ENCODE assay signal across 7 mouse cellular contexts in the genomic region with DNA sequence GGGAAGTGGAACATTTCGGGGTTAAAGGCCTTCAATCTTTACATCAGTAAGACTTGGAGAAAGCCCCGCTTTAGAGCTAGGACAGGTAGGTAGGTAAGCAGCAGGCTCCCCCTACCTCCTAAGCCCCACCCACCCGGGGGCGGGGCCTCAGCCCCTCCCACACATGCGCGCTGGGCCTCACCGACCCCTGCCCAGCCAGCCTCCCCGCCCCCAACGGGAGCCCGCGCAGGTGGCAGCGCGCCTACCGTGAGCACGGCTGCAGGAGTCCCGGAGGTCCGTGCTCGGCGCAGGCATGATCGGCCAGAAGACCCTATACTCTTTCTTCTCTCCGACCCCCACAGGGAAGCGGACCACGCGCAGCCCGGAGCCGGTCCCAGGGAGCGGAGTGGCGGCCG. TPM values are rescaled to one million over a fixed set of nuclear protein-coding genes. Genes with fewer than 3 reads are reported as not detected.
DNase-seq lines count a peak whose midpoint lies in the region; ATAC-seq lines count a peak whose summit lies in the region.

Gene Ung, plus strand, starts transcription at position 176 of the 395 bp plus-strand sequence.

- peaks cover 39% of the 10 kb centered on the region for H3K36me3 ChIP-seq in embryonic facial prominence, embryonic 10.5 days (replicated peaks)
- no peaks in the 10 kb centered on the region for H3K36me3 ChIP-seq in limb, embryonic 11.5 days (ENCODE audit: control insufficient read depth, insufficient read depth, low read length)
- peaks cover 6% of the 10 kb centered on the region; the same call in 1 of the 2 replicates for H3K36me3 ChIP-seq in midbrain, embryonic 13.5 days

- intact Hi-C loops in heart, postnatal 14 days (cut with DNase I): no loop called here

- peak within 1 kb of the TSS; percentile 84 for H3K4me2 ChIP-seq in limb, embryonic 11.5 days (ENCODE audit: low read depth, severe bottlenecking)
- peak within 1 kb of the TSS; percentile 98 for H3K4me2 ChIP-seq in midbrain, embryonic 13.5 days (replicated peaks)

- peak; percentile 50 for DNase-seq in Muller cell, postnatal 12 days (ENCODE audit: inconsistent ontology term)
- DNase-seq in embryonic facial prominence, embryonic 10.5 days (ENCODE audit: low spot score): peak; percentile 89
- peak; percentile 37 to 43 for DNase-seq in heart, postnatal 14 days
- DNase-seq in limb, embryonic 11.5 days (ENCODE audit: low spot score): peak; percentile 87
- peak; percentile 72 to 77 for DNase-seq in thymus, postnatal 10 days (ENCODE audit: low spot score in 2 of 2)

- no peaks in the 10 kb centered on the region for H3K27me3 ChIP-seq in embryonic facial prominence, embryonic 10.5 days (replicated peaks; ENCODE audit: low read depth, poor library complexity, severe bottlenecking)
- H3K27me3 ChIP-seq in limb, embryonic 11.5 days (ENCODE audit: control insufficient read depth, insufficient read depth, low read length): no peaks in the 10 kb centered on the region
- H3K27me3 ChIP-seq in midbrain, embryonic 13.5 days: no peaks in the 10 kb centered on the region

- H3K27ac ChIP-seq in embryonic facial prominence, embryonic 10.5 days (replicated peaks): peak within 1 kb of the TSS; percentile 81
- 0 out of 2 replicates have a peak within 1 kb of the TSS, but pooled peaks have one; percentile 30 for H3K27ac ChIP-seq in limb, embryonic 11.5 days (replicated peaks; ENCODE audit: low read depth, low read length)
- 0 out of 2 replicates have a peak within 1 kb of the TSS, but pooled peaks have one; percentile 19 for H3K27ac ChIP-seq in midbrain, embryonic 13.5 days

- peak; percentile 6 for ATAC-seq in CD4-positive, CD25-positive, alpha-beta regulatory T cell, adult 4 months
- peak; percentile 32 for ATAC-seq in limb, embryonic 11.5 days (ENCODE audit: insufficient number of reproducible peaks, low FRiP score, low TSS enrichment, low read depth)
- peak; percentile 41 for ATAC-seq in midbrain, embryonic 13.5 days

- no peaks in the 10 kb centered on the region for H3K9me3 ChIP-seq in embryonic facial prominence, embryonic 10.5 days
- no peaks in the 10 kb centered on the region for H3K9me3 ChIP-seq in limb, embryonic 11.5 days (ENCODE audit: control insufficient read depth, low read length)
- no peaks in the 10 kb centered on the region for H3K9me3 ChIP-seq in midbrain, embryonic 13.5 days

- peaks cover 62% of the 10 kb centered on the region for H3K4me1 ChIP-seq in embryonic facial prominence, embryonic 10.5 days
- H3K4me1 ChIP-seq in limb, embryonic 11.5 days (ENCODE audit: control insufficient read depth, insufficient read depth, low read length): peaks cover 10% of the 10 kb centered on the region
- peaks cover 26% of the 10 kb centered on the region for H3K4me1 ChIP-seq in midbrain, embryonic 13.5 days (replicated peaks)

- under 1% methylated on average over 29 of the region's 29 CpGs for WGBS in embryonic facial prominence, embryonic 10.5 days
- WGBS in limb, embryonic 11.5 days: 1% methylated on average over 27 of the region's 29 CpGs
- WGBS in midbrain, embryonic 13.5 days: 1% methylated on average over 29 of the region's 29 CpGs

- H3K4me3 ChIP-seq in embryonic facial prominence, embryonic 10.5 days: peak within 1 kb of the TSS; percentile 82
- peak within 1 kb of the TSS; percentile 71 for H3K4me3 ChIP-seq in limb, embryonic 11.5 days (ENCODE audit: low read depth, low read length)
- peak within 1 kb of the TSS; percentile 88 for H3K4me3 ChIP-seq in midbrain, embryonic 13.5 days (replicated peaks)

- H3K9ac ChIP-seq in limb, embryonic 11.5 days (ENCODE audit: low read length): peak within 1 kb of the TSS; percentile 70
- H3K9ac ChIP-seq in midbrain, embryonic 13.5 days (replicated peaks): peak within 1 kb of the TSS; percentile 70

RNA-seq across cellular contexts. Expression of gene Ung, which starts in this region (rescaled TPM):
- 1 to 10 TPM; 3.7 to 9.2 TPM for polyA plus RNA-seq in CD4-positive, CD25-positive, alpha-beta regulatory T cell, adult 4 months (2017; shearing (Covaris generic))
- polyA plus RNA-seq in embryonic facial prominence, embryonic 10.5 days (2016; fragmentation: Nextera tagmentation; extraction: Ambion mirVana): 76.0 and 76.1 TPM in 2 replicates
- 10 to 100 TPM; 24.1 to 26.9 TPM for total RNA-seq in heart, postnatal 14 days (2021)
- polyA plus RNA-seq in limb, embryonic 11.5 days (2014; fragmentation: Nextera tagmentation; extraction: Ambion mirVana): 41.8 and 52.8 TPM in 2 replicates
- polyA plus RNA-seq in midbrain, embryonic 13.5 days (2015; fragmentation: Nextera tagmentation; extraction: Ambion mirVana): 14.8 and 17.4 TPM in 2 replicates

Comparison
In these comparisons a context has a peak if more than half of its experiments do, and no peak if none do; other contexts are left out.
1. Peak in every context shown above with its lines: DNase-seq, ATAC-seq, H3K4me3 ChIP-seq and H3K27ac ChIP-seq.
2. H3K27ac ChIP-seq: peak in every context shown above with its lines; median percentile 81 in embryonic facial prominence, embryonic 10.5 days; 30 in limb, embryonic 11.5 days; 19 in midbrain, embryonic 13.5 days.